Mouse (Mus musculus) neural tube, embryonic 10.5 days (tissue): ENCODE data around the gene Plpp3.

Source experiments
- DNase-seq: peaks from one replicate; pipeline ENCODE4 v3.0.0-alpha.2; 2017; ENCODE audit warnings: low spot score; ENCODE audit errors: extremely low spot score

Plpp3 gene

DNA sequence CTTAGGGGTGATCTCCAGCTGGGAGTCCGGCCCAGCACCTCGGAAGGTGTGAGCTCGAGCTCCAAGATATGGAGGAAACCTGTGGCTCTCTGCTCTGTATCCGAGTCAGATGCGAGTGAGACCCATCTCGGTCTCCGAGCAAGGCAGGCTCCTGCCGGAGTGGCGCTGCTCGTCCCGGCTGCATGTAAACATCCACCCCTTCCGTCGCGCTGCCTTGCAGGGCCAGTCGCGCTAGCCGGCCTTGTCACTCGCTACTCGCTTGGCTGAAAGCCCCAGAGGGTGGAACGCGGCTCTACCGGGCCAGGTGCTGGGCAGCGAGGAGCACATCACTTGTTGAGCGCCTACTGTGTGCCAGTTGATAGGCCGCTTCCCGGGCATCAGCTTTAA lies 1.0 kb downstream of the Plpp3 start:
- peak; percentile 85 for DNase-seq

DNA sequence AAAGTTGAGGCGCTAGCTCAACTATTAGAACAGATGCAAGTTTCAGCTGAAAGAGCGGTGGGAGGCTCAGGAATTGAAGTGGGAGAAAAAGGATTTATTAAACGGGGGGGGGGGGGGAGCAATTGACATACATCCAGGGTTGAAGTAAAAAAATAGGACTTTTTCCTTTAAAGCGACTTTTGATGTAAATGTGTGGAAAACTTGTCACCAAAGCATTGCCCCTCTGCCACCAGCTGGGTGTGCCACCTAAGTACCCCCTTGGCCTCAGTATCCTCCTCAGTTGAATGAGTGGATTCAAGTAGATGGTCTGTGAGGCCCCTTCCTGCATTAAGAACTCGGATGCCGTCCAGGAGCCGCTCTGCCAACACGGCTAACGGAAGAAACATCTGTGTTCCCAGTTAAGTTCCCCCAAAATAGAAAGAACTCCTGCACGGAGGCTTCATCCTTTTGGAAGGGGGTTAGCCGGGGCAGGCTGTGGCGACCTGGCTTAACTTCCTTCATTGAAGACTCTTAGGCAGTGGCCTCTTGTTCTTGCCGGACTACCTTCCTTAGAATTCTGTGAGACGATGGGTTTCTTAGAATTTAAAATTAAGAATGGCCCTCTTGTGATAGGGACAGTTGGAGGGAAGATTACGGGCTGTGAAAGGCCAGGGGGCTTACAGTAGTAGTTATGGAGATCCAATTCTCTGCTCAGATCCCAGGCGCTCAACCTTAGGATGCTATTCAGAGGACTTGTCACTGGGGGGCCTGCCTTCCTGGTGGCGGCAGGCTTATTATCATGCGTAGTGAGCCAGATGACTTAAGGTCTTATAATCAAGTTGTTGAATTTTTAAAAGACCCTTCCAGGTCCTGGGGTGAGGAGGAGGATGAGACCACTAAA lies 1.7 kb downstream of the Plpp3 start:
- DNase-seq: peak; percentile 49

DNA sequence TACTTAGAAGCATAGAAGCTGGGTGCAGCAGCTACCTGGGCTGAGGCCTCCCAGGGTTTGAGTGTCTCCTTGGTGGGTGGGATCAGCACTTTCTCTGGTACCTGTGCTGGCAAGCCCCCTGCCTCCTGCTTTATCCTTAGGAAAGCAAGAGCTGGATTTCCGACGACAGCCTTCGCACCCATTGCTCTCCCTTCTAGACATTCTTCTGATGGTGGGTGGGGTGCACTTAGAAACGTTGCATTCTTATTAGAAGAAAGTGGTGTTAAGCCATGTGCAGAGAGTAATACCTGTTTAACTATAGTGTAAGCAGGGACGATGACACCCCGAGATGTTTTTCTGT lies 2.4 kb downstream of the Plpp3 start:
- DNase-seq: no peak

DNA sequence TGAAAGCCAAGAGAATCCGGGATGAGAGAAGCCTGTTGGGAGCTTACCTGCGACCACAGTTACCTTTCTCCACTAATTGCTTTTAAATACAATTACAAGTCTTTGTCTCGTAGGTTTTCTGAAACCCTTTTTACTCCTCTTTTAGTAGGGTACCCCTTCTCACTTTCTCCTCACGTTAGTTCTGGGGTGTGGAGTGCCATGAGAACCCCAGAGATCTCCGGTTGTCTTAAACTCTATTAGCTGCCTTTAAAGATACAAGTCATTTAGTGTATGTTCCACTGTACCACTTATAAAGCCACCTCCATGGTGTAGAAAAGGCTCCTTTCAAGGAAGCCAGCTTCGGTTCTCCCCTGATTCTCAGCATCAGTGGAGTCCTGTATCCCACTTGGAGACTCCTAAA lies 3.3 kb downstream of the Plpp3 start:
- no peak for DNase-seq

DNA sequence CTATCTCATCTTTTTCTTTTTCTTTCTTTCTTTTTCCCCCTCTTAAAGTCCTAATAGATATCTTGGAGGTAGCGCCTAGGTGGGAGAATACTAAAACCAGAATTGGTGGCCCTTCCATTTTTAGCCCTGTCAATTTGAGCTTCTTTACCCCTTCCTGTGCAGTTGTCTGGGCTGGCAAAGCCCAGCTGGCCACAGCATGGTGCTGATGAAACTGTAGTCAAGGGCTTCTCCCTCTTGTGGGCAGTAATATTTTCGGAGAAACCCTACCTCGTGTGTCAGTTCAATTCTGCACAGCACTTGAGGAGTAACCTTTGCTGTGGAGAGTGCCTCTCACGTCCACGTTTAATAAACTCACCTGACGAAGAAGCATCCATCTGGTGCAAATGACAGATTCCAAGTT lies 4.9 kb downstream of the Plpp3 start:
- DNase-seq: no peak

DNA sequence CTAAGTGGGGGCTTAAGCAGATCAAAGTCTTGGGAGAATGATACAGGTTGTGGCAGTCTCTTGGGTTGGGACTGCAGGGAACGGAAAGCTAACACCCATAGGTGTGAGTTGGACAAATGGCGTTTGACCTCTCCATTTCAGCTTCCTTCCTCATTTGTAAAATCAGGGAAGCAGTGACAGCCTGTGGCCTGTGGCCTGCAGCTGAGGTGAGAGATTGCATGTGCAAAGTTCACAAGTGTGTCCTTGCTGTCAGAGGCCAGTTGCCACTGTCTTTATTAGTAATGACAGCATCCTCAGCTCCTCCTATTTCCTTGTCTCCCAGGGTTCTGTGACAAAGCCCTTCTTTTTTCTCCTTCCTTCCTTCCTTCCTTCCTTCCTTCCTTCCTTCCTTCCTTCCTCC lies 5.5 kb downstream of the Plpp3 start:
- no peak for DNase-seq

DNA sequence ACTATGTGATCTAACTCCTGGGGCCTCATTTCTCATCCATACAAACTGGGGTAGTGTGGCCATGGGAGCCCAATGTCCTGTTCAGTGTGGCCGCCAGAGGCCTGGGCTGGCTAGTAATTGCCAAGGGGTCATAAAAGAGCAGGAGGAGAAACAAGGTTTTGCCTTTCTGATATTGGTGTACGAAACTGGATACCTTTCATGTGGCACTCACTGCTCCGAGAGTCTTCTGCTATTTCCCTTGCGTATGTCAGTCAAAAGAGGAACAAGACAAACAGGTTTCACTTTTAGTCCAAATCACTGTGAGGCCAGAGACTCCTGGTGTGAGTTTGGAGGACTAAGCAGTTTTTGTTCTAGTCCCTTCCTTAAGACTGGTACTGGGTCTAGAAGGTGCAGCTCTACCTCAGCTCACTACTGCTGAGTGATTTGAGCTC lies 6.8 kb downstream of the Plpp3 start:
- DNase-seq: no peak

DNA sequence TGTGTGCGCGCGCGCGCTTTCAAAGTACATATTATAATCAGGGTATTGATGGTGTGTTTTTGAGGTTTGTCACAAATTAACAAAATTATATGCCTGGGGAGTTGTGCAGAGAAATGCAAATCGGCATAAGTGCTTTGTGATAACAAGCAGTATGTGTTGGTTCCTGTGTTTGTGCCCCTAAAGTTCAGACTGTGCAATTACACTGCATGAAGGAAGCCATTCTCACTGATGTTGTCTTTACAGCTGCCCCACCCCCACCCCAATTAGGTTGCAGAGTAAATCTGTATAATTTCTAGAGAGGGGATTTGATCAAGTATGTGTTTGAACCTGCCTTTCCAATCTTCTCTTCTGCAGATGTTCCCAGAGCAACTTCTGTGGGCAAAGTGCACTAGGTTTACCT lies 7.8 kb downstream of the Plpp3 start:
- DNase-seq: no peak

DNA sequence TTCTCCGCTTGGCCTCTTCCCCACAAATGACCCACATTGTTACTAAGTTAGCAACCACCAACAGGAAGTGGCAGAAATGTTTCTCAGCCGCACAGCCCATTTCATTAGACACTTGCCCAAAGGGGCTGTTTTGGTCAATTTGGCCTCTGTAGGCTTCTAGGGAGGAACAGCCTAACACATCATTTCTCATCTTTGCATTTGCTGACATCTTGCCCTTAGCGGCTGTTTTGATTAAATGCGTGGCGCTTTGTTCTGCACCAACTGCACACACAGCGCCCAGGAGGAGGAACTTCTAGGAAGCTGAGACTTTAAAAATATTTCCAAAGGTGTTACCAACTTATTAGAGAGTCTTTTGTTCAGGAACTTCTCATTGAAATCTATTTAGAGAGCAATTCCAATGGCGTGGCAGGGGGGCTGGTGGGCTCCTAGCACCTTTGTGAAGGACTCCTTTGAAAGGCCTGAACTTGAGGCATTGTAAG lies 12.0 kb downstream of the Plpp3 start:
- peak; percentile 33 for DNase-seq

DNA sequence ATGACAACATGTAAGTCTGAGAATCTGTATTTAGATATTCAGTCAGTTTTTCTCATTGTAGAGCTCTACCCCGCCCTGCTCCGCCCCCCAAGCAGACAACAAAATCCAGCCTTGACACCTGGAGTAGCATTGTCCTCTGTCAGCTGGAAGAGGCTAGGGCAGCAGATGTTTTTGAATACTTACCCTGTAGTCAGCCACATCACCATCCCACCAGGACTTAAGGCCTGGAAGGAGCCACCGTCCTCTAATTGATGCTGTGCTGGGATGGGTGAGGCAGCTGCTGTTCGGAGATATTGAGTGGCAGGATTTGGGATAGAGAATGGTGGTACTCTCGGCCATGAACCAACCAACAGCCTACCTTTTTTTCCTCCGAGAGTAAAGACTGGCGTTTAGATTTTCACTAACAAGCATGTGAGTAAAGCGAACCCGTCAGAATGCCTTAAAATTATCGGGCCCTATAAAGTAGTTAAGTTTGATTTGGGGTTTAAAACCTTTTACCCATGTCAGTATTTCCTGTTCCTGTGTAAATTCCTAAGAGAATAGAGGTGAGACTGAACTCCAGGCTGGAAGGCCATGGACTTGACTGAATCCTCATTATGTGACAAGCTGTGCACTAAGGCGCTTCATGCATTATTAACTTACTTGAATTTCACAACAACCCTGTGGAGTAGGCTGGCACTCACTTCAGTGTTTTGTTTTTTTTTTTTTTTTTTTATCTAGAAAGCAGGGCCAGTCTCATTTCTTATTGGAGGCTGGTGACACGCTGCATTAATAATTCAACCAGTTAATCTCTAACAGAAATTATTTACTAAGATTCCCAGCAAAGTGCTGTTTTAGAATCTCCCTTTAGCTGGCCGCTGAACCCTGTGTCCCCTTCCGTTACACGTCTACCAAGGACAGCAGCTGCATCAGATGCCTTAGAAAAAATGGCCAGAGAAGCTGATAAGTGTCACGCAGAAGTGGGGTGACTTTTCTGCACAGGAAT lies 13.0 kb downstream of the Plpp3 start:
- peak; percentile 37 for DNase-seq

DNA sequence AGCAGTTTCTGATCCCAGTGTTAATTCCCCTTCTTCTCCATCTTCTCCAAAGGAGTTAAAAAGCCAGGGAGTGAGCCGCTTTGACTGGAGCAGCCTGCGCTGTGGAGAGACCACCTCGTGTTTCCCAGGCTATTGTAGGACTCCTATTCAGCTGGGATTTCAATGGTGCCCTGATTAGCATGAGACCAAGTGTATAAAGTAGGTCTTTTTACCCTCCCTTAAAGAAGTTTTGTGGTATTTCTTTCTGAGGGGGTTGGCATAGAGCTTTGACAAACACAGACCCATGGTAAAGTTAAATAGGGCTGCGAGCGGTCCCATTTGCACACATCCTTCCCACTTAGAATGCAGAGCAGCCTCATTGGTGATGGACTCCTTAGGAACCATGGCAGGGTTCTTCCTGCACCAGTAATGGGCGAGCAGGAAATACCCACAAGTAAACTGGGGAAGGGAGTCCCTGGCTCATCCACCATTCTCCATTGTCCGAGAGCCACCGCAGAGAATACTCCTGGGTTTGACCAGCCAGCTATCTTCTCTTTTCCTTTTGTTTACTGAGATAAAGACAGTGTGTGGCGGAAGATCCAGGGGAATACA lies 13.8 kb downstream of the Plpp3 start:
- peak; percentile 33 for DNase-seq

DNA sequence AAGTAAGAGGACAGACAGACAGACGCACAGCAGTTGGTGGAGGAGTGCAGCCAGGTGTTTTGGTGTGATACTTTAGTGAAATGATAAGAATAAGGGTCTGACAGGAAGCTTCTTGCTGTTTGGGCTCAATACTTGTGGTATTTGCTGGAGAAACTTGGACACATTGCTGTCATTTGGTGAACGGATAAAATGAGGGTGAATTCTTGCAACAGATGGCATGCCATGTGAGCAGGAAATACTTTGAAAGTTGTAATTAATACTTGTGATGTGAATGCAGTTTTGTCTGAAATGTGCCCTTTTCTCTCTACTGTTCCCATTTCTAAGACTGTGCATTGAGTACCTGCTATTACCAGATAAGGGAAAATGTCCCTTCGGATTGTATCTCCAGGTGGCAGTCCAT lies 14.3 kb downstream of the Plpp3 start:
- no peak for DNase-seq

DNA sequence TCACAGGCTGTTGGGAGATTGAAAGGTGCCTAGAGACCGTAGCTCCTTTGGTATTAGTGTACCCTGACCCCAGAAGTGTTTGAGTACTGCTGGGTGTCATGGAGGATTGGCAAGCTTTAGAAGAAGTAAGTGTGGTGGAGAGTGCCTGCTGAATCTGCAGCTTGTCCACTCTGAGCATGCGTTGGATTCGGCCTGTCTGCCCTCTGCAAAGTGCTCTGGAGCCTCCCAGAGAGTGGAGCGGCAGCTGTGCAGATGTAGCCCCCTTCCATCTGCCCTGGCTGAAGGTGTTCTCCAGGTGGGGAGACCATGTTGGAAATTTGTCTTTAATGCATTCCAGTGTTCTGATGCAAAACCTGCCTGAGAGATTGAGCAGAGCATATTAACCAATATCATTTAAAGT lies 17.6 kb downstream of the Plpp3 start:
- no peak for DNase-seq

DNA sequence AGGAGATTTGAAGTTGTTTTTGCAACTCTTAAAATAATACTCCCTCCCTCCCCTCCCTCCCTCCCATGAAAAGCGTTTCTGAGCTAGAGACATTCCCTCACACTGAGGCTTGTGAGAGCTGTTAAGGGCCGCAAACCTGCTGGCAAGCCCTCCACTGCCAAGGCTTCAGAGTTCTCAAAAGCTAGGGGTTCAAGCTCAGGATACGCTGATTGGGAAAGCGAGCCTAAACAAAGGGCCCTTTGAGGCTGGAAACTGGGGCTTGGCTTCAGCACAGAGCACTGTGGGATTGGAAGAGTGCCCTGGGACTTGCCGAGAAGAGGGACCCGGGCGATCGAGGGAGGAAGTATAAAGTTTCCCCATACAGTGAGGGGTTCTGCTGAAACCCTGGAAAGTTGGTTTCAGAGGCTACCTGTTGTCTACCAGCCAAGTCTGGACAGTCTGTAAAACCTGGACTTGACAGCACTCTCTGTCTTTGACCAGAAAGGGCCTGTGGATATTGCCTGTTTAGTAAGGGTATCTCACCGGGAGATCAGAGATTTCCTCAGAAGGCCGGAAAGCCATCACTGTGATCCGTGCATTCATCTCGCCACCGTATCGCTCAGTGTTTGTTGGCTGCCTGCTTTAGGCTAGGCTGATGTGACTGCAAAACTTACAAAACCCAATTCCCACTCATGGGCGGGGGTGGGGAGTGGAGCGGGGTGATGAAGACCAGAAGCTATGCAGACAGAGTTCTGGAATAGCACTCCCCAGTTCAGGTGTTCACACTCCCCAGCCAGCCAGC lies 18.3 kb downstream of the Plpp3 start:
- DNase-seq: no peak

DNA sequence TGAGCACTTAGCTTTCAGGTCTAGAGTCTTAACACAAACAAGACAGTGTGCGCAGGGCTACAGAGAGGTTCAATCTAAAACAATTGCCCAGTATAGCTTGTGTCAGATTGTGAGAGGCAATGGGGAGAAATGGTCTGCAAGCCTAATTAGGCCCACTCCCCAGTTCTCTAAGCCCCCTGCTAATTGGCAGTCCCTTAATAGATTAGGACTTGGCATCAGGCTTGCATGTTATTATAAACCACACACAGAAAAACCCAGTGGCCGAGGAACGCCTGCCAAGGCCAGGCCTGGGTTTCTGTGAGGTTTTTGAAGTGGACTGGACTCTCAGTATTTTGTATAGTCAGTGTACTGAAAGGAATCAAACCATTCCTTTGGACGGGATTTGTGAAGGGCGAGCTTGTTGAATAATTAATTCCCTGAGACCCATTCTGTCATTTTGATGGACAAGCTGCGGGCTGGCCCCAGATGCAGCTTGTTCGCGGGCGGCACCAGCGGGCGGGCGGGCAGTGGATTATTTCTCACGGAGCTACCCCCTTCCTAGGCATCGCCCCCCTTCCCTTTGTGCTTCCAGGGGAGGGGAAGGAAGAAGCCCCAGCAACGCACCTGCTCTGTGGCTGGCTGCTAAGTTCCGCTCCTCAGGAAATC lies 24.0 kb downstream of the Plpp3 start:
- DNase-seq: no peak

DNA sequence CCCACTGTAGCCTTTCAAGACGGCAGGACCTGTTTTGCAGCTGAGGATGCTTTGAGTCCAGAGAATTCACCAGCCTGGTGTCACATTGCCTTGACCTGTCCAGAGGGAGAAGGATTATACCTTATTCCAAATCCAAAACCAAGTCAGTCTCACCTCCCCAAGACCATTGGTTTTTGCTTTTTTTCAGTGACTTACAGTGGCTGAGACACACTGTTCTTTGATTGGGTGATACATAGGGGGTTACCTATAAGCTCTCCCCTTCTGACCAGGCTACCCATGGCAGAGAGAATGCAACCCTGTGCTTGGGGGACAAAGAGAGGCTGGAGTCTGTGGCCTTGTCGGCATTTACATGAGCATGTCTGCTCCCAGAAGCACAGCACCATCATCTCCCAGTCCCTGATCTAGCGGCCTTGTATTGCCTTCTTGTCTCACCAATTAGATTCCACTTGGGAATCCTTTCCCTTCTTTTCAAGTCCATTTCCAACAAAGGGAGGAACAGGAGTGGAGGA lies 24.6 kb downstream of the Plpp3 start:
- no peak for DNase-seq

DNA sequence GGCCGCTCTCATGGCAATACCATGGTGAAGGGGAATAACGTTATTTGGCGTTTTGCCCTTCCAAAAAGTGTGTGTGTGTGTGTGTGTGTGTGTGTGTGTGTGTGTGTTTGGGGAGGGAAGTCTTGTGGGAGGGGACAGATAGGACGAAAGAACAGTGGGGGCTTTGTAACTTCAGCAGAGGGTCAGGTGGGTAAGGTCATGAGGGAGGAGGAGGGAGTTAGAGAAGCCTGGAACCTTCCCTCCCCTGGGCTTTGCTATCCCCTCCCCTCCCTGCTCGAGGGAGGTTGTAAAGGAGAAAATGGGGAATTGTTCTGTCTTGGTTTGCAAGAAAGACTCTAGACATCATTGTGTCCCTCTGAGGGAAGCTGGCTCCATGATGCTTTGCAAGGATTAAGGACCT lies 25.1 kb downstream of the Plpp3 start:
- DNase-seq: no peak

DNA sequence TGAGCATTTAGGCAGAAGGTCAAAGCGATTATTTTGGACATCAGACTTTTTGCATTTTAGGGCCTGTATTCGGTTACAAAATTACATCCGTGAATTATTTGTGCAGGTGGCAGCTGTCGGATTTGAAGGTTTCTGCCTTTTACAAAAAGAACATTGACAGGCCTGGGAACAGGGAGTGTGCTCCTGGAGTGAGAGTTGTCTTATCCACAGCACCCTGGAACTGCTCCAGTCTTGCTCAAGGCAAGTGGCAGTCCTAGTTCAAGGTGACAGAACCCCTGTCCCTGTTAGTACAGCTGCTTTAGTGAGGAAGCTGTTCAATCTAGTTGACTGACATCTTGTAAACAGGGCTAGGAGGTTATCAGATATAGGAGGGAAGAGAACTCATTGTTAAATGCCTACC lies 27.3 kb downstream of the Plpp3 start:
- DNase-seq: no peak

DNA sequence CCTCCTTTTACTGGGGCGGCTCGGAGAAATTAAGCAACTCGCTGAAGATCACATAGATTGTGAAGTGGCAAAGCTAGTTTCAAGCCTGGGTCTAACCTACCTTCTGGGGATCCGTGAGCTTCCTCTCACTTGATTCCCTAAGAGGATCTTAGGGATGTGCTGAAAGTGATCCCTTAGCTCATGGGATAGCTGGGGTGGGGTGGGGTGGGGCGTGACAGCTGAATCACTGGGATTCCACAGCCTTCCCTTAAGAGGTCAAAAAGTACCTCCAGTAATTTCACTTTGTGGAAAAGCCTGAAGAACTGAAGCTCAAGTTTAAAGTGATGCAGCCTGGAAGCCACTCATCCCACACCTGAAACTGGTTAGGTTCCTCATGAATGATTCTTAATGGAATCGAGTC lies 27.8 kb downstream of the Plpp3 start:
- no peak for DNase-seq

DNA sequence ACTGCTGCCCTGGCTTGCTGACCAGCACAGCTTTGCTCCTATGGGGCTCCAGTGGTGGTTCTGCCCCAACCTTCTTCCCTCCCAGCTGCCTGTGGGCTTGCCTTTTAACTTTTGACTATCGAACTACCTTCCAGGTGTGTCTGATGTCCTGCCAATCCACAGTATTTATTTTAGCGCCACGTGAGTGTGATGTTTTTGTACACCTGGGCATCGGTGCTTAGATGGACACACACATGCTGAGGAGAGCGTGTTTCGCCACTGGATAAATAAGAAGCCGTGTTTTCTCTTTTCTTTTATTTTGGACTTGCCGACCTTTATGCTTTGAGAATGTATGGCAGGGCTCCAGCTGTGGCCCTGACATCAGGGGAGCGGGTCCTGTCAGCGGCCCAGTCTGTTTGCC lies 29.5 kb downstream of the Plpp3 start:
- no peak for DNase-seq
